Mouse (Mus musculus): ENCODE results near the gene Iqsec1. TPM values are rescaled to one million over a fixed set of nuclear protein-coding genes. Genes with fewer than 3 reads are reported as not detected.

Gene Iqsec1
- polyA plus RNA-seq, 1 experiment = 80.9 TPM

DNA sequence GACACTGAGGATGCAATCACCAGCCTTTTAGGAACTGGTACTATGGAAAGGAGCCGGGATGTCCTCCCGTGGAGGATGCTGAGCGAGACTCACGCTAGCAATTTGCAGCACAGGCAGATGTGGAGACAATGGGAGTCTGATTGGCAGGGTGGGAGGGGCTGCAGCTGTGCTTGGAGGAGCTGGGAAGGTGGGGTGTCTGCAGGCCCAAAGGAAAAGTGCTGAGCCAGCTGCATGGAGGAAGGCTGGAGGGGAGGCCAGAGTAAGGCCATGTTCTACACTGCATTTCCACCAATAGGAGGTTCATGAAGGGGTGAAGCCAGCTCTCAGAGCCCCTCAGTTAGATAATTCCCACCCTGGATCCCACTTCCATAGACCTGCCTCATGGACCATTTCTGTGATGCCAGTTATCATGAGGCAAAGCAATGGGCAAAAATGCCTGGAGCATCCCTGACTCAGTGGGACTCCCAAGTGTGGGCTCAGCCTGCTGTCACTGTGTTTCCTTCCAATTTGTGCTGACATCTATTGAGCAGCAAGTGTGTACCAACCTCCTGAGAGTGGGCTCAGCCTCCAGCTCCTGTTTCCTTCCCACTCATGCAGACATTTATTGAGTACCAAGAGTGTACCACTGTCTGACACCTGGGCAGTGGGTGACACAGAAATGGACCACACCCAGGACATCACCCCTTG, 166.4 kb downstream of the Iqsec1 start:
- H3K4me1 ChIP-seq (ENCODE audit: control insufficient read depth, insufficient read depth, insufficient read length, low read length) = no peaks in the 10 kb centered on the region
- H3K27ac ChIP-seq (replicated peaks; ENCODE audit: low read depth, low read length) = no peak overlapping the region
- no peak overlapping the region for H3K4me3 ChIP-seq (ENCODE audit: insufficient read depth, low read depth, low read length)

DNA sequence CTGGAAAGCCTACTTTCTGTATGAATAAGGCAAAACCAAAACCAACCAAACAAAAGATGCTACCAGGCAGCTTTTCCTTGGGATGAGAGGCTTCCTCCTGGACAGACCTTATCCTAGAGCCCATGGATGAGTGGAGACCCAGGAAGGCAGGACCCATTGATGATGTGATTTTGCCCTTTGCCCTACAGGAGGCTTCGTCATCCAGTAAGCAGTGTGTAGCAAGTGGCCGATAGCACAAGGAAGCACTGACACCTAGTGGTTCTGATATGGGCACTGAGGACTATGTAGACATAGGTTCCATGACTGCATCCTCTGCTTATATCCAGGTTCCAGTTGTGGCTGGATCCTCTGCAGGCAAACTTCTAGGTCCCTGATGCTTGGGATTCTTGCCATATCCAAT, 168.6 kb downstream of the Iqsec1 start:
- H3K4me1 ChIP-seq (ENCODE audit: control insufficient read depth, insufficient read depth, insufficient read length, low read length) = no peaks in the 10 kb centered on the region
- H3K27ac ChIP-seq (replicated peaks; ENCODE audit: low read depth, low read length) = no peak overlapping the region
- no peak overlapping the region for H3K4me3 ChIP-seq (ENCODE audit: insufficient read depth, low read depth, low read length)

DNA sequence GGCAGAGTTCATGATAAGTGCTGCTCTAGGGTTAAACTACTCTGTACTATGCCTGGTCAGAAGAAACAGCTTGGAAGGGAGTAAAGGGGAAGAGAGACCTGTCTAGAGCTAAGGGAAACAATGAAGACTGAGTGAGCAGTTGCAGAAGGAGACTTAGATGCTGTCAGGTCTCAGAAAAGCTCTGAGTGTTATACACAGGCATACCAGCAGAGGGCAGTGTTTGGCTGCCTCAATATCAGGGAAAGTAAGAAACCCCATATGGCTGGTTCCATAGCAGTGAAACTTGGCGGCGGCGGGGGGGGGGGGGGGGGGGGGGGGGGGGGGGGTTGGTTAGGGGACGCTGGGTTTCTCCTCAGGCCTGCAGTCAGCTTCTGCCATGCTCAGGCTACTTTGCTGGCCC, 169.5 kb downstream of the Iqsec1 start:
- no peak overlapping the region for H3K4me3 ChIP-seq (ENCODE audit: insufficient read depth, low read depth, low read length)
- no peak overlapping the region for H3K27ac ChIP-seq (replicated peaks; ENCODE audit: low read depth, low read length)
- H3K4me1 ChIP-seq (ENCODE audit: control insufficient read depth, insufficient read depth, insufficient read length, low read length) = no peaks in the 10 kb centered on the region

DNA sequence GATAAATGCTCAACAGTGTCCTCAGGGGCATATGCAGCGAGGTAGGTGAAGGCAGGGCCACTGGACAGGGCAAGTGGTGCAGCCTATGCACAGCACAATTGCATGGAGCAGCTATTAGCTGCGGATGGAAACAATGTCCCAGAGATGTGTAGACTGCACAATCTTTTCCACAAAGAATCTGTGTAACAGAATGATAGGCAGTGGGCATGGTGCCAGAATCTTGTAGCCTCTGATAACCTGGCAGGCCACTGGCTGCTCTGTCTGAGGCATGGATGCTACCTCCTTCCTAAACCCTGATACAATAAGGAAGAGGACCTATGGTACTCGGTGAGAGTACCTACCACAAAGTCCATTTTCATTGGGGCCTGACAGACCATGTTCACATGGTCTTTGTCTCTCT, 171.9 kb downstream of the Iqsec1 start:
- H3K4me1 ChIP-seq (ENCODE audit: control insufficient read depth, insufficient read depth, insufficient read length, low read length) = no peaks in the 10 kb centered on the region
- no peak overlapping the region for H3K27ac ChIP-seq (replicated peaks; ENCODE audit: low read depth, low read length)
- no peak overlapping the region for H3K4me3 ChIP-seq (ENCODE audit: insufficient read depth, low read depth, low read length)

DNA sequence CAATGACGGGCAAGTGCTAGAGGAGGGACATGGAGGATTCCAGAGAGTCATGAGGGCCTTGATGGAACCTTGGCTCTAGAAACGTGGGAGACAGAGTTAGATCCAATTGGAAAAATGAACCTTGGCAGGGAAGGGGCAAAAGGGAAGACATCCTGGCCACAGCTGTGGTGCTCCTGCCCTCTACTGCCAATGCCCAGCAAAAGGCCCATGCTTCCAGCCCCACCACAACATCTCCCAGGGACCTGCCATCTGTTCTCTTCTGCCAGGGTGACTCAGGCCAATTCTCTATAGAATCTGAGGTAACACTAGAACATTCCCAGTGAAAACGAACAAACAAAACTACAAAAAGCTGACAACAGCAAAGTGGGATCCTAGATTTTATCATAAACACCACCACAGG, 173.1 kb downstream of the Iqsec1 start:
- Histone ChIP-seq H3K4me1 (ENCODE audit: control insufficient read depth, insufficient read depth, insufficient read length, low read length) (no peaks in the 10 kb centered on the region), H3K4me3 (ENCODE audit: insufficient read depth, low read depth, low read length) (no peak overlapping the region), H3K27ac (replicated peaks; ENCODE audit: low read depth, low read length) (no peak overlapping the region)

DNA sequence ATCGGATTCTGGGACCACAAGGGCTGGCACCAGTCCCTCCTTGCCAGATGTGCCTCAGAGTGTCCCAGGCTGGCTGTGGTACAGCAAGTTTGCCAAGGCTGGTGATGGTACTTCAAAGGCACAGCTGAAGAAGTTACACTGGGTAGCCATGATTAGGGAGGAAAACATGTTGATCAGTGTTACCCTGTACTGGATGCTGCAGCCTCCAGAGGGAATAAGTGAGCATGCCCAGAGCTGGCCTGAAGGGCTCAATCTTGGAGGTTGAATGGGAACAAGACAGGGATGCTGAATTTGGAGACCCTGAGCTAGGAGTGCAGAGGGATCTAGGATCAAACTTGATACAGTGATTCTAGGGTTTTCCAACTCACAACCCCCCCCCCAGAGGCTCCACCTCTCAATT, 175.0 kb downstream of the Iqsec1 start:
- no peaks in the 10 kb centered on the region for H3K4me1 ChIP-seq (ENCODE audit: control insufficient read depth, insufficient read depth, insufficient read length, low read length)

DNA sequence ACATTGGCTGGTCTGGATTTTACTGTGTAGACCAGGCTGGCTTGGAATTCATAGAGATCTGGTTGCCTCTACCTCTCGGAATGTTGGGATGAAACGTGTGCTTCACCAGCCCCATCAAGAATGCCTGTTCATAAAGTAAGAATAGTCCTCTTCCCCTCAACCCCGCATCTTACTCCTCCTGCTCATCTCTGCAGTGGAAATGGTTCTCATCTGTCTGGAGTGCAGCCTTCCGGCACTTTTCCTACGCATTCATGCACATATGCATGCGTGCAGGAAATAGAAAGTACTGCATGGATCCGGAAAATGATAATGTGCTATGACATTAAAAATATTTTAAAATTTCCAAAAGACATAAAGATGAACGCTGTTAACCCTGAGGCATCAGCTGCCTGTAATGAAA, 175.9 kb downstream of the Iqsec1 start:
- no peak overlapping the region for H3K27ac ChIP-seq (replicated peaks; ENCODE audit: low read depth, low read length)

More for the DNA sequence above, 175.0 kb downstream of the Iqsec1 start:
- no peak overlapping the region for H3K27ac ChIP-seq (replicated peaks; ENCODE audit: low read depth, low read length)
- H3K4me3 ChIP-seq (ENCODE audit: insufficient read depth, low read depth, low read length) = no peak overlapping the region

DNA sequence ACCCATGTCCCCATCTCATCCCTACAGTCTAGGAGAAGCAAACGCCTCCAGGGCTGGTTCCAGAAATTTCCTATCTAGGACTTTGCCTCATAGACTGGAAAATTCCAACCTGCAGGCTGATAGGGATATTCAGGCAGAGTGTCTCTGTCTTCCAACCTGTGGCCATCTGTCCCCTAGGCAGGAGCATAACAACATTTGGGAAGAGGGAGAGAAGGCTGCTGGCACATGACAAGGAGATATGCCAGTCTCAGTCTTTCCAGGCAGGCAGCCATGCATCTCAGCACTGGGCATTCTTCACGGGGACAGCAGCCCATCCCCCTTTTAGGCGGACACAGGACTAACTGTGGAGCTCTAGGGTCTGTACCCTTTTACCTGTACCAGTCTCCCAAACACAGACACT, 176.4 kb downstream of the Iqsec1 start:
- Histone ChIP-seq H3K27ac (replicated peaks; ENCODE audit: low read depth, low read length) (no peak overlapping the region), H3K4me1 (ENCODE audit: control insufficient read depth, insufficient read depth, insufficient read length, low read length) (no peaks in the 10 kb centered on the region), H3K4me3 (ENCODE audit: insufficient read depth, low read depth, low read length) (no peak overlapping the region)

More for the DNA sequence above, 175.9 kb downstream of the Iqsec1 start:
- Histone ChIP-seq H3K4me1 (ENCODE audit: control insufficient read depth, insufficient read depth, insufficient read length, low read length) (no peaks in the 10 kb centered on the region), H3K4me3 (ENCODE audit: insufficient read depth, low read depth, low read length) (no peak overlapping the region)

DNA sequence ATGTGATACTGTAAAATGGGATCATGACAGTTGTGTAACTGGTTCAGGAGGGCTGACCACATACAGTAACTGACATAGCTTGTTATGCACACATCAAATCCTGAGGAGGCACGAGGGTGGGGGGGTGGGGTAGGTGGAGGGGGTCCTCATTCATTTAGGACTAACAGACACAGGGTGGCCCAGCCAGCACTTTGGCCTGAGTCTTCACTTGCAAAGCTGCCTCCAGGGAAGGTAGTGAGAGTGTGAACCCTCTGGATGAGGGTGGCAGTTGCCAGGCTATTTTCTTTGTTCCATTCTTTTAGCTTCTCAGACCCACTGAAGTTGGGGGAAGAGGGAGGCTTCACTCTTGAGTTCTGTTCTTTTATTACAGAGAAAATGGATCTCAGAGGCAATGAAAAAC, 177.9 kb downstream of the Iqsec1 start:
- no peak overlapping the region for H3K4me3 ChIP-seq (ENCODE audit: insufficient read depth, low read depth, low read length)
- no peaks in the 10 kb centered on the region for H3K4me1 ChIP-seq (ENCODE audit: control insufficient read depth, insufficient read depth, insufficient read length, low read length)
- H3K27ac ChIP-seq (replicated peaks; ENCODE audit: low read depth, low read length) = no peak overlapping the region

DNA sequence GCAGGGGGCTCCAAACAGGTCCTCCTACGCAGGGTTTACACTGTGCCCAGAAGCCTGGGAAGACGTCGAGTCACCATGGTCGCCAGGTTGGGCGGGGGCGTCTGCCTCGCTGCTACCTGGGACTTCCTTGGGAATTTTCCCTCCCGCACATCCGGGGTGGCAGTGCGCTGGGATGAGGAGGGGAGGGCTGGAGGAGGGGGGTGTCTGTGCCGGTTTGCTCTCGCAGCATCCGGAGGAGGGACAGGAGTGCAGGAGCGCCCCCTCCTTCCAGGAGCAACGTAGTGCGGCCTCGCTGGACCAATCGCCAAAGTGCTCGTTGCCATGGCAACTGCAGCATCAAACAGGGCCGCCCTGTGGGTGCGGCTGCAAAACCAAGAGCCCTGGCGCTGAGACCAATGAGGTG, 178.5 kb downstream of the Iqsec1 start:
- H3K4me3 ChIP-seq (ENCODE audit: insufficient read depth, low read depth, low read length) = no peak overlapping the region
- no peak overlapping the region for H3K27ac ChIP-seq (replicated peaks; ENCODE audit: low read depth, low read length)
- no peaks in the 10 kb centered on the region for H3K4me1 ChIP-seq (ENCODE audit: control insufficient read depth, insufficient read depth, insufficient read length, low read length)

DNA sequence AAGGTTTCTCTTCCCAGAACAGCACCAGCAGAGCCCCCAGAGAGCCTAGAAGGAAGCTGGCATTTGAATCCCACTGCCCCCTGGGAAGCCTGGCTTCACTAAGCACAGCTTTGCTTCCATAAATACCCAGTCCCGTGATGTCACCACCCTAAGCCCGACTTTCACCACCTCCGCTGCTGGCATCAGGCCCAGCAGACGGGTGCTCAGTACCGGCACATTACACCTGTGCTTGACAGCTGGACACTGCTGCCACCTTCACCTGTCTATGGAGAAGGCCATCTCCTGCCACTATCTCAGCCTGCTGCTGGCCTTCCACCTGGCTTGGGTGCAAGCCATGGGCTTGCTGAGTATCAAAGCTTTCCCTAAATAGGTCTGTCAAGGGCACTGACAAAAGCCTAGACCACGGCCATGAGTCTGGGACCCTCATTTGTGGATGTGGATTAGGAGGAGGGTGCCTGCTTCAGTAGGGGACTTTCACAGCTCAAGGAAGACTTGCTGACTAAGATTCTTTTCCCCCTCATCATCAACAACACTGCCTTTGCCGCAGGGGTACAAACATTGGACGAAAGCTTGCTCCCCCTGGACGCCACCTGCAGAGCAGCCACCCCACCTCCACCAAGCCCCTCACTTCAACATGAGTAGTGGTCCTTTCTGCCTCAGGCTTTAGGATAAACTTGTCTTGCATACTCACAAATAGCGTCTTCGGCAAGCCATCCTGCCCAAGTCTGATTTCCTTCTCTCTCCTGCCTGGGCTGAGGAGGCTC, 179.2 kb downstream of the Iqsec1 start:
- no peak overlapping the region for H3K4me3 ChIP-seq (ENCODE audit: insufficient read depth, low read depth, low read length)
- no peak overlapping the region for H3K27ac ChIP-seq (replicated peaks; ENCODE audit: low read depth, low read length)
- no peaks in the 10 kb centered on the region for H3K4me1 ChIP-seq (ENCODE audit: control insufficient read depth, insufficient read depth, insufficient read length, low read length)

DNA sequence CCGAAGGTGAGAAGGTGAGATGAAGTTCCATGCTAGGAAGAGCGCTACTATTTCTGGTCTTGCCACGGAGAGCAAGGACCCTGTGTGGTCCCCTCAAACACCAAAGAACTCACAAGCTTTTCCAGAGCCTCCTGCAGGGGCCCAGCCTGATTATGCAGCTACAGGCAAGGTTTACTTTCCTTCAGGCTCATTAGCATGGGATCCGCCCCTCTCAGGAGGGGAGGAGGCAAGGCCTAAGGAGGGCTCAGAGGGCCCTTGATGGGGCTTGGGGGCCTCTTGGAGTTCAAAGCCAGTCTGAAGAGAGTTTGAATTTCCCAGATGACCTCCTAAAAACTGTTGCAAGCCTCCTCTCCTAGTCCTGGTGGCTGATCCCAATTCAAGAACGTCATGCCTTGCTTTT, 179.9 kb downstream of the Iqsec1 start:
- H3K4me1 ChIP-seq (ENCODE audit: control insufficient read depth, insufficient read depth, insufficient read length, low read length) = no peaks in the 10 kb centered on the region
- H3K4me3 ChIP-seq (ENCODE audit: insufficient read depth, low read depth, low read length) = no peak overlapping the region
- H3K27ac ChIP-seq (replicated peaks; ENCODE audit: low read depth, low read length) = no peak overlapping the region

DNA sequence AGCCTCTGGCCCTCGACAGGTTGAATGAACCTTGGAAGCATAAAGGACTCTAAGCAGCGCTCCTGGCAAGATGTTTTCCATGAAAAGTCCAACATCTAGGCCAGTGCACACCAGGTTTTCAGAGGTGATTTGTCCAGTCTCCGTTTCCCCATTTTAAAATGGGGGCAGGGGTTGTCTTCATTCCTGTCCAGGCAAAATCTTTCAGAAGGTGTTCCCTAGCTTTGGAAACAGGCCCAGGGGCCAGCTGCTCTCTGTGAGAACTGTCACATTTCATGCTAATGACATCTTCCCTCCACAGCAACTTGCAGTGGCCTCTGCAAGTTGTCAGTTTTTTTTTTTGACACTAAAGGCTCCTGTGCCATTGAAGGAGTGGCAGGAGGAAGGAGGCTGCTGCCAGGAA, 180.4 kb downstream of the Iqsec1 start:
- Histone ChIP-seq H3K4me3 (ENCODE audit: insufficient read depth, low read depth, low read length) (no peak overlapping the region), H3K27ac (replicated peaks; ENCODE audit: low read depth, low read length) (no peak overlapping the region), H3K4me1 (ENCODE audit: control insufficient read depth, insufficient read depth, insufficient read length, low read length) (no peaks in the 10 kb centered on the region)

DNA sequence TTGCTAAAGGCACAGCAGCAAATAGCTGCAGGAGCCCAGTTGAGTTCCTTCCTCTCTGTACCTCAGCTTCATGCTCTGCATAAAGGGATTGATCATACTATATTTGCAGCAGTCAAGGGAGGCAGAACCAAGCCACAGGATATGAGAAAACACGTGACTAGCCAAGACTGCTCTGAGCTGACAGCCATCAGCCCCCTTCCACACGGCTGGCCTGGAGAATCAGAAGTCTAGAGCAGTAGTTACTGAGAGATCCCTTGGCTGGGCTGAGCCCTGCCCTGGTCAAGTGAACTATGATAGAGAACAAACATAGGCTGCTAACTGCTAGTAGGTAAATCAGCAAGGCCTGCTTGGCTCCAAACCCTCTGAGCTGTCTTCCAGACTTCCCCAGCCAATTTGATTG, 180.9 kb downstream of the Iqsec1 start:
- no peaks in the 10 kb centered on the region for H3K4me1 ChIP-seq (ENCODE audit: control insufficient read depth, insufficient read depth, insufficient read length, low read length)
- H3K27ac ChIP-seq (replicated peaks; ENCODE audit: low read depth, low read length) = no peak overlapping the region
- no peak overlapping the region for H3K4me3 ChIP-seq (ENCODE audit: insufficient read depth, low read depth, low read length)

DNA sequence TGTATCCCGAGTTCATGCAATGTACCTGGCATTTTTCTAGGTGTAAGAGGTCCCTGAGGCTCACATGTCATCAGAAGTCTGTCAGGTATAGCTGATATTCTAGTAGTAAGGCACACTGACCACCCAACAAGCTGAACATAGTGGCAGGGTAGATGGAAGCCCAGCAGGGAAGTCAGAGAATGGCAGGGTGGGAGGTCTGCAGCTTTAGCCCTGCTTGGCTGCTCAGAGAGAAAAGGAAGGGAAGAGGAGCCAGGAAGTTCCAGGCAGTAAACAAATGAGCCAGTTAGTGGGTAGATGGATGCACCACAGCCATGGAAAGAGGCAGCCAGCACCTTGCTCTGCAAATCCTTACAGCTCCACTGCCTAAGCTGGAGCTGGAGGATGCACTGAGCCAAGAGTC, 181.7 kb downstream of the Iqsec1 start:
- Histone ChIP-seq H3K4me3 (ENCODE audit: insufficient read depth, low read depth, low read length) (no peak overlapping the region), H3K27ac (replicated peaks; ENCODE audit: low read depth, low read length) (no peak overlapping the region), H3K4me1 (ENCODE audit: control insufficient read depth, insufficient read depth, insufficient read length, low read length) (no peaks in the 10 kb centered on the region)

DNA sequence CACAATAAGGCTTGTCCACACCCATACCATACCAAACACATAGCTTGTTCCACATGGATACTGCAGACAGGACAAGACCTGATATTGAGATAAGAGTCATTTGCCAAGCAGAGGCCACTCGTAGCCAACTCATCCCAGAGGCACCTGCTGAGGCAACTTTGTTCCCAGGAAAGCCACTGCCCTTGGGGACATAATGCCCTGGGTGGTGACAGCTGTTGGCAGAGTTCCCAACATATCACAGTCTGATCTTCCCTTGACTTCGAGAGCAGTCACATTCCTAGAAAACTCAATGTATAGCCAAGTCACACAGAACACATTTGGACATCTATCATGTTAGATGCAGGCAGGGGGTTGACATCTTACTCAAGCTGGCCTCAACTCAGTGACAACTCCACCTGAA, 183.4 kb downstream of the Iqsec1 start:
- no peaks in the 10 kb centered on the region for H3K4me1 ChIP-seq (ENCODE audit: control insufficient read depth, insufficient read depth, insufficient read length, low read length)
- no peak overlapping the region for H3K27ac ChIP-seq (replicated peaks; ENCODE audit: low read depth, low read length)
- no peak overlapping the region for H3K4me3 ChIP-seq (ENCODE audit: insufficient read depth, low read depth, low read length)

Data from brown adipose tissue, adult 24 weeks (tissue).